Mouse (Mus musculus) gastrocnemius, postnatal 14 days (tissue): ENCODE measurements around the gene Ckap2l. TPM values are rescaled to one million over a fixed set of nuclear protein-coding genes. Genes with fewer than 3 reads are reported as not detected.

Experiments
- DNase-seq: peaks from one replicate; pipeline ENCODE4 v3.0.0; 2021; ENCODE audit warnings: mixed read lengths
- intact Hi-C: fragments of 180-260 bp; cut with DNase I; formaldehyde crosslinking; loops from one replicate; pipeline ENCODE4 v1.15.1; 2025; ENCODE audit warnings: low total_unique reads
- long read RNA-seq, 2 experiments: library from polyadenylated mRNA; stranded (forward); transcript quantifications; one replicate each; pipeline ENCODE4 v2.0.0; 2021
- total RNA-seq, 2 experiments: library from RNA; stranded (reverse); gene quantifications; 2 replicates each; pipeline ENCODE4 v1.2.3; 2021

Gene Ckap2l
- total RNA-seq = 1 to 10 TPM; 2.8 to 3.3 TPM
- long read RNA-seq, experiment 1, partial matches to known transcripts = 0 of 2 reads
- long read RNA-seq, experiment 1, other reads (novel, unspliced or antisense) = 1 of 2 reads
- long read RNA-seq, experiment 2, partial matches to known transcripts = 0 of 1 reads
- long read RNA-seq, experiment 2, other reads (novel, unspliced or antisense) = 0 of 1 reads

GRCm38 (mm10) chr2:129296671-129297588, at the start of gene Ckap2l:
Gene Ckap2l, minus strand, starts transcription at chr2:129297212.
- peak; percentile 96 for DNase-seq
- intact Hi-C loops = no loop called here

- intact Hi-C loops = no loop called here
- no peak for DNase-seq
These were observed 41.2 kb upstream of the Ckap2l start for GRCm38 (mm10) chr2:129338138-129338621.

GRCm38 (mm10) chr2:129333471-129333870, 36.5 kb upstream of the Ckap2l start:
- intact Hi-C loops = no loop called here
- no peak for DNase-seq

- intact Hi-C loops = no loop called here
- no peak for DNase-seq
These were observed 33.5 kb upstream of the Ckap2l start for GRCm38 (mm10) chr2:129330540-129330939.

GRCm38 (mm10) chr2:129330024-129330423, 33.0 kb upstream of the Ckap2l start:
- DNase-seq = no peak
- intact Hi-C loops = no loop called here

GRCm38 (mm10) chr2:129328238-129328637, 31.2 kb upstream of the Ckap2l start:
- no peak for DNase-seq
- intact Hi-C loops = no loop called here

- intact Hi-C loops = no loop called here
- no peak for DNase-seq
These were observed 27.2 kb upstream of the Ckap2l start for GRCm38 (mm10) chr2:129324216-129324615.

GRCm38 (mm10) chr2:129322117-129322635, 25.2 kb upstream of the Ckap2l start:
- intact Hi-C loops = no loop called here
- DNase-seq = no peak

- intact Hi-C loops = no loop called here
- DNase-seq = no peak
These were observed 23.1 kb upstream of the Ckap2l start for GRCm38 (mm10) chr2:129320033-129320605.

GRCm38 (mm10) chr2:129315831-129316230, 18.8 kb upstream of the Ckap2l start:
- intact Hi-C loops = no loop called here
- no peak for DNase-seq

GRCm38 (mm10) chr2:129314880-129315279, 17.9 kb upstream of the Ckap2l start:
- DNase-seq = no peak
- intact Hi-C loops = no loop called here

GRCm38 (mm10) chr2:129313934-129314333, 16.9 kb upstream of the Ckap2l start:
- intact Hi-C loops = no loop called here

GRCm38 (mm10) chr2:129309836-129310235, 12.8 kb upstream of the Ckap2l start, which contains the start of gene Il1a:
Gene Il1a, minus strand, starts transcription at chr2:129309972.
- intact Hi-C loops = no loop called here
- no peak for DNase-seq

More at GRCm38 (mm10) chr2:129313934-129314333, 16.9 kb upstream of the Ckap2l start:
- DNase-seq = no peak

GRCm38 (mm10) chr2:129306020-129306419, 9.0 kb upstream of the Ckap2l start:
- DNase-seq = no peak
- intact Hi-C loops = no loop called here

GRCm38 (mm10) chr2:129297589-129297982, 574 bp upstream of the Ckap2l start:
- DNase-seq = peak; percentile 20
- intact Hi-C loops = no loop called here

- no peak for DNase-seq
- intact Hi-C loops = no loop called here
These were observed 926 bp downstream of the Ckap2l start for GRCm38 (mm10) chr2:129296086-129296485.

- intact Hi-C loops = no loop called here
These were observed 1.9 kb downstream of the Ckap2l start for GRCm38 (mm10) chr2:129295075-129295474.

GRCm38 (mm10) chr2:129273823-129274222, 23.2 kb downstream of the Ckap2l start:
- intact Hi-C loops = no loop called here

More at GRCm38 (mm10) chr2:129295075-129295474, 1.9 kb downstream of the Ckap2l start:
- no peak for DNase-seq

GRCm38 (mm10) chr2:129270621-129271020, 26.4 kb downstream of the Ckap2l start:
- DNase-seq = no peak
- intact Hi-C loops = no loop called here

More at GRCm38 (mm10) chr2:129273823-129274222, 23.2 kb downstream of the Ckap2l start:
- no peak for DNase-seq

- intact Hi-C loops = no loop called here
- DNase-seq = no peak
These were observed 27.0 kb downstream of the Ckap2l start for GRCm38 (mm10) chr2:129269986-129270385.
